24 mouse cellular contexts compared by ENCODE assay signal in genomic region chr14:78019935-78020334, GRCm38 (mm10).
DNase-seq lines count a peak whose midpoint lies in the region; ATAC-seq lines count a peak whose summit lies in the region.
"Had no signal": no experiment of that assay in that cellular context is flagged by ENCODE, and none has a peak within 500 bp of the region (broad histone marks: within the 10 kb centered on the region; RNA-seq: fewer than 3 reads in every experiment).

No protein-coding gene starts in this region.

- H3K27me3 ChIP-seq in forebrain, embryonic 10.5 days (ENCODE audit: poor library complexity, severe bottlenecking): peaks cover 84% of the 10 kb centered on the region
- peaks cover 6% of the 10 kb centered on the region; the same call in 1 of the 2 replicates for H3K27me3 ChIP-seq in forebrain, embryonic 16.5 days (replicated peaks; ENCODE audit: control insufficient read depth, insufficient read depth, low read length)
- no peaks in the 10 kb centered on the region for H3K27me3 ChIP-seq in embryonic facial prominence, embryonic 15.5 days
- H3K27me3 ChIP-seq: embryonic facial prominence, embryonic 13.5 days; heart, embryonic 15.5 days; liver, embryonic 15.5 days; neural tube, embryonic 15.5 days had no signal

- H3K4me3 ChIP-seq in forebrain, embryonic 10.5 days: no peak overlapping the region
- no peak overlapping the region for H3K4me3 ChIP-seq in forebrain, embryonic 16.5 days (replicated peaks; ENCODE audit: low read length)
- H3K4me3 ChIP-seq in embryonic facial prominence, embryonic 15.5 days (replicated peaks): no peak overlapping the region
- H3K4me3 ChIP-seq: embryonic facial prominence, embryonic 13.5 days; heart, adult 2 months; heart, embryonic 15.5 days; hindbrain, embryonic 10.5 days; liver, embryonic 15.5 days; myocyte; neural tube, embryonic 15.5 days had no signal

- ATAC-seq in forebrain, embryonic 16.5 days: no peak
- ATAC-seq in embryonic facial prominence, embryonic 15.5 days (ENCODE audit: insufficient number of reproducible peaks, low FRiP score, low TSS enrichment, low read depth): no peak
- ATAC-seq: inflammation-experienced regulatory T-cells, adult 6 months had no signal

- H3K4me1 ChIP-seq in forebrain, embryonic 10.5 days: peaks cover 12% of the 10 kb centered on the region
- peaks cover 6% of the 10 kb centered on the region; the same call in 1 of the 2 replicates for H3K4me1 ChIP-seq in forebrain, embryonic 16.5 days (replicated peaks; ENCODE audit: control insufficient read depth, insufficient read depth, low read length)
- 0 out of 2 replicates have a peak, but pooled peaks cover 5% of the 10 kb centered on the region for H3K4me1 ChIP-seq in embryonic facial prominence, embryonic 15.5 days
- H3K4me1 ChIP-seq: heart, embryonic 15.5 days; liver, embryonic 15.5 days; neural tube, embryonic 15.5 days had no signal

- H3K36me3 ChIP-seq in forebrain, embryonic 10.5 days (replicated peaks): no peaks in the 10 kb centered on the region
- no peaks in the 10 kb centered on the region for H3K36me3 ChIP-seq in forebrain, embryonic 16.5 days (ENCODE audit: control insufficient read depth, insufficient read depth)
- H3K36me3 ChIP-seq in embryonic facial prominence, embryonic 15.5 days: no peaks in the 10 kb centered on the region
- H3K36me3 ChIP-seq: embryonic facial prominence, embryonic 13.5 days; heart, embryonic 15.5 days; hindbrain, embryonic 10.5 days; liver, embryonic 15.5 days; neural tube, embryonic 15.5 days had no signal

- H3K9ac ChIP-seq in forebrain, embryonic 16.5 days (replicated peaks; ENCODE audit: low read depth, low read length): no peak overlapping the region
- H3K9ac ChIP-seq in embryonic facial prominence, embryonic 15.5 days: no peak overlapping the region
- H3K9ac ChIP-seq: embryonic facial prominence, embryonic 13.5 days; heart, embryonic 15.5 days; liver, embryonic 15.5 days; neural tube, embryonic 15.5 days had no signal

- peak; percentile 36 for DNase-seq in forebrain, embryonic 10.5 days (ENCODE audit: extremely low spot score, low spot score)
- peak; percentile 17 for DNase-seq in urinary bladder, postnatal 14 days (ENCODE audit: low spot score)
- no peak for DNase-seq in urinary bladder, postnatal 10 days (ENCODE audit: low spot score)
- peak; percentile 68 for DNase-seq in retina, postnatal 1 day
- DNase-seq in spleen, postnatal 36 days (ENCODE audit: low spot score in 2 of 2): no peak
- no peak for DNase-seq in kidney, postnatal 4 days
- DNase-seq: adrenal gland, postnatal 25 days; cerebellum, adult 2 months; gastrocnemius, postnatal 14 days; heart, adult 2 months; kidney, adult 9 months; kidney, postnatal 36 days; lung, postnatal 10 days; thymus, postnatal 36 days had no signal

- WGBS in forebrain, embryonic 10.5 days: 17% methylated on average over 8 of the region's 8 CpGs
- WGBS in forebrain, embryonic 16.5 days: 7% methylated on average over 8 of the region's 8 CpGs
- WGBS in embryonic facial prominence, embryonic 15.5 days: 36% methylated on average over 8 of the region's 8 CpGs

- H3K9me3 ChIP-seq in forebrain, embryonic 10.5 days: peaks cover 4% of the 10 kb centered on the region; the same call in 1 of the 2 replicates
- H3K9me3 ChIP-seq in forebrain, embryonic 16.5 days (ENCODE audit: control insufficient read depth, low read length): no peaks in the 10 kb centered on the region
- no peaks in the 10 kb centered on the region for H3K9me3 ChIP-seq in embryonic facial prominence, embryonic 15.5 days (replicated peaks)
- H3K9me3 ChIP-seq: embryonic facial prominence, embryonic 13.5 days; heart, embryonic 15.5 days; hindbrain, embryonic 10.5 days; liver, embryonic 15.5 days; neural tube, embryonic 15.5 days had no signal

- no peak overlapping the region for H3K27ac ChIP-seq in forebrain, embryonic 10.5 days
- H3K27ac ChIP-seq in forebrain, embryonic 16.5 days (ENCODE audit: low read length): no peak overlapping the region
- 0 out of 2 replicates have a peak overlapping the region, but pooled peaks have one; percentile 28 for H3K27ac ChIP-seq in embryonic facial prominence, embryonic 15.5 days (replicated peaks)
- H3K27ac ChIP-seq: embryonic facial prominence, embryonic 13.5 days; heart, adult 2 months; heart, embryonic 15.5 days; hindbrain, embryonic 10.5 days; liver, embryonic 15.5 days; neural tube, embryonic 15.5 days; stomach, postnatal 0 days had no signal

- H3K4me2 ChIP-seq in forebrain, embryonic 16.5 days (ENCODE audit: low read length): no peak overlapping the region
- no peak overlapping the region for H3K4me2 ChIP-seq in embryonic facial prominence, embryonic 15.5 days (replicated peaks)
- H3K4me2 ChIP-seq: embryonic facial prominence, embryonic 13.5 days; heart, embryonic 15.5 days; liver, embryonic 15.5 days; neural tube, embryonic 15.5 days had no signal

Comparison
In these comparisons a context has a peak if more than half of its experiments do, and no peak if none do; other contexts are left out.
1. DNase-seq: peak in forebrain, embryonic 10.5 days (single experiment), urinary bladder, postnatal 14 days (single experiment) and retina, postnatal 1 day (single experiment); none in urinary bladder, postnatal 10 days (single experiment), spleen, postnatal 36 days (0 of 2) and kidney, postnatal 4 days (0 of 2).